16 mouse cellular contexts compared by ENCODE assay signal in genomic region chr8:76422459-76422858, GRCm38 (mm10).
DNase-seq lines count a peak whose midpoint lies in the region; ATAC-seq and TF ChIP-seq lines count a peak whose summit lies in the region.
"Had no signal": no experiment of that assay in that cellular context is flagged by ENCODE, and none has a peak within 500 bp of the region (broad histone marks: within the 10 kb centered on the region; RNA-seq: fewer than 3 reads in every experiment).

No protein-coding gene starts in this region.

- H3K79me2 ChIP-seq in MEL (ENCODE audit: control insufficient read depth, insufficient read depth, low read length, poor library complexity), result no peaks in the 10 kb centered on the region

- no peak for ATAC-seq in heart, postnatal 0 days (ENCODE audit: insufficient read depth, low read depth)
- no peak for ATAC-seq in liver, embryonic 14.5 days (ENCODE audit: insufficient read depth)
- ATAC-seq: forebrain, embryonic 13.5 days; inflammation-experienced regulatory T-cells, adult 6 months had no signal

- H3K9ac ChIP-seq in heart, postnatal 0 days (replicated peaks; ENCODE audit: low read depth, low read length), result no peak overlapping the region
- no peak overlapping the region for H3K9ac ChIP-seq in liver, embryonic 14.5 days (replicated peaks)
- no peak overlapping the region for H3K9ac ChIP-seq in MEL (ENCODE audit: control insufficient read depth, low read depth, low read length, poor library complexity, severe bottlenecking)
- H3K9ac ChIP-seq: forebrain, embryonic 13.5 days; heart, embryonic 13.5 days; limb, embryonic 13.5 days; lung, embryonic 15.5 days had no signal

- H3K36me3 ChIP-seq in heart, postnatal 0 days (replicated peaks; ENCODE audit: control insufficient read depth, insufficient read depth, low read length), result no peaks in the 10 kb centered on the region
- no peaks in the 10 kb centered on the region for H3K36me3 ChIP-seq in liver, embryonic 14.5 days (replicated peaks; ENCODE audit: control insufficient read depth, insufficient read depth, low read depth)
- H3K36me3 ChIP-seq in E14TG2a.4 (ENCODE audit: insufficient read depth, low read length), result no peaks in the 10 kb centered on the region
- H3K36me3 ChIP-seq in MEL (ENCODE audit: control insufficient read depth in 1 of 2, insufficient read depth in 2 of 2, low read length in 2 of 2), result no peaks in the 10 kb centered on the region
- H3K36me3 ChIP-seq: heart, embryonic 13.5 days; limb, embryonic 13.5 days; lung, embryonic 15.5 days had no signal

- TF ChIP-seq CTCF in heart, postnatal 0 days (IDR thresholded peaks at IDR 0.05; ENCODE audit: low read depth), result peak; percentile 19; the same call in 1 of the 2 replicates
- peak; percentile 18; the same call in 1 of the 2 replicates for TF ChIP-seq CTCF in liver, embryonic 14.5 days (IDR thresholded peaks at IDR 0.05; ENCODE audit: low read depth)
- TF ChIP-seq CTCF in E14TG2a.4 (conservative IDR thresholded peaks at IDR 0.05; ENCODE audit: low read length) (peak; percentile 85), MEL (IDR thresholded peaks at IDR 0.05 in 2 of 3, conservative IDR thresholded peaks at IDR 0.05 in 1 of 3; ENCODE audit: control insufficient read depth in 1 of 3, insufficient read depth in 1 of 3, low read depth in 2 of 3, low read length in 3 of 3, poor library complexity in 1 of 3, severe bottlenecking in 1 of 3) (peak in 2 of 3 experiments; percentile 25 to 31; a peak in 3 of 6 replicates)

- DNase-seq in heart, postnatal 0 days (ENCODE audit: low spot score), result no peak
- DNase-seq in heart, adult 8-10 months (ENCODE audit: low spot score), result no peak
- DNase-seq in liver, embryonic 14.5 days (ENCODE audit: low read depth in 3 of 3, low spot score in 3 of 3), result no peak
- DNase-seq in liver (no peak), MEL (ENCODE audit: low read depth, low spot score) (peak; percentile 3), MN1 (ENCODE audit: low spot score) (no peak)
- DNase-seq: adrenal gland, postnatal 25 days; cerebellum, adult 2 months; heart, postnatal 4 days; thymus, postnatal 36 days had no signal

- H3K4me1 ChIP-seq in heart, postnatal 0 days (ENCODE audit: control insufficient read depth, insufficient read depth), result no peaks in the 10 kb centered on the region
- no peaks in the 10 kb centered on the region for H3K4me1 ChIP-seq in liver, embryonic 14.5 days (replicated peaks; ENCODE audit: control insufficient read depth in 2 of 2, insufficient read depth in 2 of 2, low read length in 1 of 2)
- H3K4me1 ChIP-seq in E14TG2a.4 (replicated peaks; ENCODE audit: low read depth, low read length) (no peaks in the 10 kb centered on the region), MEL (ENCODE audit: control insufficient read depth in 1 of 2, insufficient read depth in 2 of 2, low read length in 2 of 2) (no peaks in the 10 kb centered on the region)
- H3K4me1 ChIP-seq: forebrain, embryonic 13.5 days; heart, embryonic 13.5 days; limb, embryonic 13.5 days; lung, embryonic 15.5 days had no signal

- TF ChIP-seq EP300 in heart, postnatal 0 days (IDR thresholded peaks at IDR 0.05; ENCODE audit: low read depth), result no peak
- TF ChIP-seq EP300 in liver, embryonic 14.5 days (IDR thresholded peaks at IDR 0.05; ENCODE audit: low read depth), result no peak
- TF ChIP-seq EP300 in MEL (IDR thresholded peaks at IDR 0.05; ENCODE audit: low read depth in 1 of 2, low read length in 2 of 2), result no peak

- no peak overlapping the region for H3K4me3 ChIP-seq in heart, postnatal 0 days (ENCODE audit: low read depth, low read length)
- no peak overlapping the region for H3K4me3 ChIP-seq in liver, embryonic 14.5 days (ENCODE audit: insufficient read depth in 1 of 2, low read depth in 2 of 2, low read length in 2 of 2)
- H3K4me3 ChIP-seq in E14TG2a.4 (replicated peaks; ENCODE audit: low read length) (no peak overlapping the region), MEL (ENCODE audit: control insufficient read depth in 1 of 2, insufficient read depth in 1 of 2, low read depth in 2 of 2, low read length in 2 of 2) (no peak overlapping the region)
- H3K4me3 ChIP-seq: forebrain, embryonic 13.5 days; heart, embryonic 13.5 days; limb, embryonic 13.5 days; lung, embryonic 15.5 days had no signal

- no peaks in the 10 kb centered on the region for H3K9me3 ChIP-seq in heart, postnatal 0 days (replicated peaks; ENCODE audit: control insufficient read depth, low read length)
- H3K9me3 ChIP-seq in liver, embryonic 14.5 days (ENCODE audit: control insufficient read depth, low read length), result no peaks in the 10 kb centered on the region
- H3K9me3 ChIP-seq in E14TG2a.4 (ENCODE audit: low read length) (no peaks in the 10 kb centered on the region), MEL (replicated peaks; ENCODE audit: insufficient read depth, low read length) (no peaks in the 10 kb centered on the region)
- H3K9me3 ChIP-seq: forebrain, embryonic 13.5 days; limb, embryonic 13.5 days; lung, embryonic 15.5 days had no signal

- no peak for TF ChIP-seq POLR2A in MEL (IDR thresholded peaks at IDR 0.05; ENCODE audit: control insufficient read depth in 1 of 2, insufficient read depth in 1 of 2, low read depth in 1 of 2, low read length in 2 of 2, poor library complexity in 1 of 2)

- no peaks in the 10 kb centered on the region for H3K27me3 ChIP-seq in heart, postnatal 0 days (ENCODE audit: control insufficient read depth, insufficient read depth, low read length)
- no peaks in the 10 kb centered on the region for H3K27me3 ChIP-seq in liver, embryonic 14.5 days (ENCODE audit: control insufficient read depth, insufficient read depth, low read length)
- H3K27me3 ChIP-seq in E14TG2a.4 (ENCODE audit: insufficient read depth, low read length) (no peaks in the 10 kb centered on the region), MEL (ENCODE audit: control insufficient read depth in 1 of 2, insufficient read depth in 2 of 2, low read length in 2 of 2) (no peaks in the 10 kb centered on the region)
- H3K27me3 ChIP-seq: forebrain, embryonic 13.5 days; heart, embryonic 13.5 days; limb, embryonic 13.5 days; lung, embryonic 15.5 days had no signal

- WGBS in heart, postnatal 0 days, result 88% methylated on average over 1 of the region's 1 CpGs
- 84% methylated on average over 1 of the region's 1 CpGs for WGBS in liver, embryonic 14.5 days (ENCODE audit: insufficient replicate concordance)

- H3K4me2 ChIP-seq in heart, postnatal 0 days (ENCODE audit: low read depth, low read length), result no peak overlapping the region
- H3K4me2 ChIP-seq in liver, embryonic 14.5 days (ENCODE audit: low read depth), result no peak overlapping the region
- H3K4me2 ChIP-seq: forebrain, embryonic 13.5 days; heart, embryonic 13.5 days; limb, embryonic 13.5 days; lung, embryonic 15.5 days had no signal

- TF ChIP-seq RAD21 in MEL (IDR thresholded peaks at IDR 0.05; ENCODE audit: low read depth, low read length), result peak; percentile 16

- no peak overlapping the region for H3K27ac ChIP-seq in heart, postnatal 0 days (ENCODE audit: low read depth)
- no peak overlapping the region for H3K27ac ChIP-seq in liver, embryonic 14.5 days
- no peak overlapping the region for H3K27ac ChIP-seq in MEL (ENCODE audit: control insufficient read depth, low read depth, low read length)
- H3K27ac ChIP-seq: forebrain, embryonic 13.5 days; heart, embryonic 13.5 days; limb, embryonic 13.5 days; lung, embryonic 15.5 days had no signal

TF ChIP-seq in MEL, 35 proteins besides CTCF, POLR2A, EP300 and RAD21:
- TF ChIP-seq ELF1 (IDR thresholded peaks at IDR 0.05; ENCODE audit: low read depth, low read length) (no peak), CHD1 (IDR thresholded peaks at IDR 0.05; ENCODE audit: low read depth, low read length) (no peak), USF1 (IDR thresholded peaks at IDR 0.05; ENCODE audit: low read depth, low read length) (no peak)

Comparison
In these comparisons a context has a peak if more than half of its experiments do, and no peak if none do; other contexts are left out.
1. CTCF ChIP-seq: peak in every context shown above with its lines; median percentile 85 in E14TG2a.4; 28 in MEL; 19 in heart, postnatal 0 days; 18 in liver, embryonic 14.5 days.